Mouse (Mus musculus) forebrain, embryonic 14.5 days (tissue): ENCODE results near the gene Vmn2r97. TPM values are rescaled to one million over a fixed set of nuclear protein-coding genes. Genes with fewer than 3 reads are reported as not detected.
"Not testable (repeated sequence)": the region's sequence is repeated elsewhere in the genome, so short reads cannot be mapped to it uniquely, and the experiment has no call there.

Source experiments
- ATAC-seq: fragments of 200-750 bp; cut with Nextera tagmentation; 2 replicates; pipeline ENCODE4 v1.8.0; 2017; ENCODE audit warnings: mild to moderate bottlenecking, moderate library complexity
- DNase-seq: peaks from one replicate; pipeline ENCODE4 v3.0.0-alpha.2; 2015; ENCODE audit warnings: low spot score
- H3K27ac ChIP-seq: fragments of 300-500 bp; sonication (generic); 2 replicates; pipeline ENCODE4 v1.5.1; 2014; ENCODE audit warnings: low read depth, mild to moderate bottlenecking, control low read depth, low read length, moderate library complexity
- H3K27me3 ChIP-seq: fragments of 300-500 bp; sonication (generic); replicated peaks from 2 replicates; pipeline ENCODE4 v1.6.1; 2014; ENCODE audit warnings: low read length, control low read depth, mixed read lengths; ENCODE audit not compliant: control insufficient read depth, insufficient read depth
- H3K36me3 ChIP-seq: fragments of 300-500 bp; sonication (generic); 2 replicates; pipeline ENCODE4 v1.6.1; 2014; ENCODE audit warnings: low read length, control low read depth; ENCODE audit not compliant: control insufficient read depth, insufficient read depth
- H3K4me1 ChIP-seq: fragments of 300-500 bp; sonication (generic); 2 replicates; pipeline ENCODE4 v1.6.1; 2014; ENCODE audit warnings: antibody characterized with exemption, low read length, control low read depth; ENCODE audit not compliant: control insufficient read depth, insufficient read depth
- H3K4me2 ChIP-seq: fragments of 300-500 bp; sonication (generic); 2 replicates; pipeline ENCODE4 v1.6.1; 2014; ENCODE audit warnings: mild to moderate bottlenecking, control low read depth, low read length
- H3K4me3 ChIP-seq: fragments of 300-500 bp; sonication (generic); 2 replicates; pipeline ENCODE4 v1.5.1; 2014; ENCODE audit warnings: low read depth, low read length, control low read depth
- H3K9ac ChIP-seq: fragments of 300-500 bp; sonication (generic); 2 replicates; pipeline ENCODE4 v1.6.1; 2014; ENCODE audit warnings: mild to moderate bottlenecking, low read length, control low read depth, moderate library complexity
- H3K9me3 ChIP-seq: fragments of 300-500 bp; sonication (generic); replicated peaks from 2 replicates; pipeline ENCODE4 v1.6.1; 2016; ENCODE audit warnings: low read length, control low read depth, mixed read lengths; ENCODE audit not compliant: control insufficient read depth
- WGBS: fragments of 180-500 bp; shearing (Covaris S2); extraction: QIAGEN DNeasy Blood & Tissue Kit; methylation state at CpG from one replicate; pipeline ENCODE4 v1.1.7; 2014; 5-methylcytosine and 5-hydroxymethylcytosine counted together
- polyA plus RNA-seq: library from polyadenylated mRNA; unstranded; fragments of >200 nt; fragmentation: Nextera tagmentation; extraction: Ambion mirVana; gene quantifications from 2 replicates; pipeline ENCODE4 v1.2.1, GENCODE M21; 2014

Gene Vmn2r97
- not detected in 2 replicates for polyA plus RNA-seq

GRCm38 (mm10) chr17:18914000-18914399 is at the start of gene Vmn2r97:
TSS of gene Vmn2r97 (plus strand) at chr17:18914300.
- not testable (repeated sequence) for H3K4me2 ChIP-seq, H3K9me3 ChIP-seq, H3K27ac ChIP-seq, H3K4me3 ChIP-seq, H3K27me3 ChIP-seq, H3K9ac ChIP-seq, ATAC-seq, H3K36me3 ChIP-seq, DNase-seq, H3K4me1 ChIP-seq
- WGBS = 79% methylated on average over 2 of the region's 2 CpGs

DNA sequence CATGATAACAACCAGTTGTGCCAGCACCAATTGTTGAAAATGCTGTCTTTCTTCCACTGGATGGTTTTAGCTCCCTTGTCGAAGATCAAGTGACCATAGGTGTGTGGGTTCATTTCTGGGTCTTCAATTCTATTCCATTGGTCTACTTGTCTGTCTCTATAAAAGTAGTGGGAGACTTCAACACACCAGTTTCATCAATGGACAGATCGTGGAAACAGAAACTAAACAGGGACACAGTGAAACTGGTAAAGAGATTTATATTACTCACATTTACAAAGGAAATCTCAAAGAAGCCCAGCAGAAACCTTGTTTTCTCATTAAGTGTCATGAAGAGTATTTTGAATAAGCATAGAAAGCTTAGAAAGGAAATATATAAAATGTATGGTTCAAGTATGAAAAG is 31.7 kb upstream of the Vmn2r97 start:
- H3K9me3 ChIP-seq, ATAC-seq, H3K4me2 ChIP-seq, H3K9ac ChIP-seq, H3K27ac ChIP-seq, DNase-seq, H3K27me3 ChIP-seq, H3K4me3 ChIP-seq, H3K4me1 ChIP-seq, H3K36me3 ChIP-seq: not testable (repeated sequence)
- WGBS = 74% methylated on average over 1 of the region's 2 CpGs

GRCm38 (mm10) chr17:18889745-18890329 is 24.3 kb upstream of the Vmn2r97 start:
- DNase-seq = no peak
- no peaks in the 10 kb centered on the region for H3K4me1 ChIP-seq
- no peak overlapping the region for H3K27ac ChIP-seq
- no peaks in the 10 kb centered on the region for H3K36me3 ChIP-seq
- H3K4me3 ChIP-seq = no peak overlapping the region
- ATAC-seq = no peak
- H3K4me2 ChIP-seq = no peak overlapping the region
- H3K27me3 ChIP-seq = no peaks in the 10 kb centered on the region
- whole genome bisulfite sequencing = 81% methylated on average over 6 of the region's 6 CpGs
- no peaks in the 10 kb centered on the region; the same call in 1 of the 2 replicates for H3K9me3 ChIP-seq
- H3K9ac ChIP-seq = no peak overlapping the region

DNA sequence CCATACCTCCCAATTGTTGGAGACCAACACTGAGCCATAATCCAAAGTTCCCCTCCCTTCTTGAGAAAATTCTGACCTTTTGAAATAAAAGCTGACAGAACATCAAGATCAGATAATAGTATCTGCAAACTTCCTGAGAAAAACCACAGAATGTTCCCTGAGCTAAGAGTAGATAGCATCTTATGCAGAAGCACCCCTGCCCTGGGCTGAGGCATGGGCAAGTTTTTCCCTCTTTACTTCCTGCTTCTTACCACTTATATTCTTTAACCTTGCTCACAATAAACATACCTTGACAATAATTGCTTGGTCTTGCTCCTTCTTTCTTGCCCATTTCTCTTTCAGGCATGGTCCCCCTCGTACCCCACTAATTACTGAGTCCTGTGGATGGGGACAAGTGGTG is 43.7 kb downstream of the Vmn2r97 start:
- 74% methylated on average over 1 of the region's 1 CpGs for WGBS
- peaks cover 14% of the 10 kb centered on the region for H3K9me3 ChIP-seq
- not testable (repeated sequence) for H3K4me3 ChIP-seq, H3K4me1 ChIP-seq, H3K27ac ChIP-seq, DNase-seq, H3K4me2 ChIP-seq, ATAC-seq, H3K27me3 ChIP-seq, H3K9ac ChIP-seq, H3K36me3 ChIP-seq

DNA sequence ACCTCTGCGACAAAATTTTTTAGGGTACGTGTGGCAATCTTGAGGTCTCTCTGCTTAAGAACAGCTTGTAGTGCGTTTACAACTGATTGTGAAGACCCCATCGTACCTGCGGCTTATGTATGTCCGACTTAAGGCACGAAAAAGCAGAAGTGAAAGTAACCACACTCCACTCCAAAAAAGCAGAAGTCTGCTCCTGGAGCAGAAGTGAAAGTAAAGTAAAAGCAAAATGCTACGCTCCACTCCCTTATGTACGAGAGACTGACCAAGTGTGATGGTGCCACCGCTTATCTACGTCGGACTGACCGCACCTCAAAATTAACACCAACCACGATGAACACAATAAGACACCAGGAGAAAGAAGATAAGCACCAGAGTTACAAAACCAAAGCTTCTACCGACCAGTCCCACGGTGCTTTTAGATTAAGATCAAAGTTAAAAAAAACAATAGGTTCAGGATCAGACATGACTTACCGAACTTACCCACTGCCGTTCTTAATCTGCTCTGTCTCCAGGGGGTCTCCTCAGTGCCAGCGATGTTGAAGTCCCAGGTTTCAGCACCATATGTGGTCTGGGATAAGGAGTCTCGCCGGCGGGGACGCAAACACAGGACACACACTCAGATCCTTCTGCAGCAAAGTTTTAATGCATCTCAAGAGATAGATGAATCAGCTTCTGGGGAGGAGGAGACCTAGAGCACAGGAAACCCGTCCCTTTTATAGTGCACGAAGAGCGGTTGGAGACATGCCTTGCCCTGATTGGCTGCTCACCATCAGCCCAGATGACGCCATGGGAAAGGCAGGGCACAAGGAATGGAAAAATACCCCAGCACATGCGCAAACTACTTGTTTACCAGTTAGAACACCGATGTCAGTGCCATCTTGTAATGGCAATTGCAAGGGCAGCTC is 54.5 kb downstream of the Vmn2r97 start:
- no peaks in the 10 kb centered on the region for H3K36me3 ChIP-seq
- no peaks in the 10 kb centered on the region for H3K27me3 ChIP-seq
- H3K9ac ChIP-seq = no peak overlapping the region
- H3K4me2 ChIP-seq = no peak overlapping the region
- WGBS = 90% methylated on average over 29 of the region's 29 CpGs
- ATAC-seq (no peak), DNase-seq (no peak)
- no peak overlapping the region for H3K4me3 ChIP-seq
- no peak overlapping the region for H3K27ac ChIP-seq
- H3K4me1 ChIP-seq = no peaks in the 10 kb centered on the region
- peaks cover 13% of the 10 kb centered on the region for H3K9me3 ChIP-seq

Other genes starting within 250 kb of the Vmn2r97 start
- not detected in 2 replicates for gene Vmn2r98, start 139.2 kb downstream of the Vmn2r97 start, polyA plus RNA-seq